Mouse (Mus musculus): ENCODE results near the gene Ajm1.

Ajm1 gene
- long read RNA-seq, experiment 1 = 0 reads
- long read RNA-seq, experiment 2 = 0 reads

DNA sequence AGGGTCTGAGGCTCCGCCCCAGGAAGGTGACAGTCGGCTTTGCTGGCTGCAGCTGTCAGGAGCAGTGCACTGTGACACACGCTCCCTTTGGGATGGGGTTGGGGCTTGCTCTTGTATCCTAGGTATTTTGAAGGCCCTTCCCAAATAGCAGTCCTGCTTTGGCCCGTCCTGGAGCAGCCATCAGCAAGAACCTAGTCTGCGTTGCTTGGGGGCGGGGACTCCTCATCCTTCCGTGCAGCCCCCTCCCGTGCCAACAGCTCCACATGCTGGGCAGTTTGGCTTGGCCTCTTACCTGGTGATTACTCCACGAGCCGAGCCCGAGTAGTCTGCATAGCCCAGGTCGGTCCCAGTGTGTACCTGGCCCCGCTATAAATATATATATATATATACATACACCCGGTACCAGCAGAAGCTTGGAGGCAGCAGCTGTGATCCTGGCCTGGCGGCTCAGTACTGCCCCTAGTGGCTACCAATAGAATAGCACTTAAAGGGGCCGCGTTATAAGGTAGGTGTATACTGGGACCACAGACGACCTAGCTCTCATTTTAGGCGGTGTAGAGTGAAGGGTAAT lies at the start of gene Ajm1:
Ajm1 (minus strand) TSS at position 464 of the 571 bp plus-strand sequence.
- intact Hi-C loops (cut with DNase I) = no loop called here

DNA sequence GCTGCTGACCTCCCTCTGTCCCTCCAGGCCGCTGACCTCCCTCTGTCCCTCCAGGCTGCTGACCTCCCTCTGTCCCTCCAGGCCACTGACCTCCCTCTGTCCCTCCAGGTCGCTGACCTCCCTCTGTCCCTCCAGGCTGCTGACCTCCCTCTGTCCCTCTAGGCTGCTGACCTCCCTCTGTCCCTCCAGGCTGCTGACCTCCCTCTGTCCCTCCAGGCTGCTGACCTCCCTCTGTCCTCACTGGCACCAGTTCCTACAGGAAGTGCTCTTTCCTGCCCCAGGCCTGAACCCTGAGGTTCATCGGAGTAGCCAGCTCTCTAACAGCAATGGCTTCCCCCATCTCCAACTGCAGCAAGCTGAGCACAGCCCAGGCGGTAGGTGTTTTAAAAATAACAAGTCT lies 47.2 kb upstream of the Ajm1 start:
- intact Hi-C loops (cut with DNase I) = no loop called here

DNA sequence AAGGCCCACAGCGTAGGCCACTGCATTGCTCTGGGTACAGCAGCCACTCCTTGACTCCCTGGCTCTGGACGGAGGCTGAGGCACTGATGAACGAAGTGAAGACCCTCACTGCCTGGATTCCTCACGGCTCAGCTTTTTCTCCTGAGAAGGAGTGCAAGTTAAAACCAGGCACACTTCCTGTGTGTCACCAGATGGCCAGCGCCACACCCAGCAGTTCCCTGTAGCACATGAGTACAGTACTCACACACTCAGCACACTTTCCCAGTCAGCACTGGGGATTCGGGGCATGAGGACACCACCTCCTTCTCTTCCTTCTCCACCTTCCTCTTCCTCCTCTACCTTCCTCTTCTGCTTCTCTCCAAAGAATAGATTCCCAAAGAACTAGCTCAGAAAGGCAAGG lies 46.3 kb upstream of the Ajm1 start, which contains the start of gene Fcna:
Fcna (minus strand) TSS at position 220 of the 400 bp plus-strand sequence.
- intact Hi-C loops (cut with DNase I) = no loop called here

DNA sequence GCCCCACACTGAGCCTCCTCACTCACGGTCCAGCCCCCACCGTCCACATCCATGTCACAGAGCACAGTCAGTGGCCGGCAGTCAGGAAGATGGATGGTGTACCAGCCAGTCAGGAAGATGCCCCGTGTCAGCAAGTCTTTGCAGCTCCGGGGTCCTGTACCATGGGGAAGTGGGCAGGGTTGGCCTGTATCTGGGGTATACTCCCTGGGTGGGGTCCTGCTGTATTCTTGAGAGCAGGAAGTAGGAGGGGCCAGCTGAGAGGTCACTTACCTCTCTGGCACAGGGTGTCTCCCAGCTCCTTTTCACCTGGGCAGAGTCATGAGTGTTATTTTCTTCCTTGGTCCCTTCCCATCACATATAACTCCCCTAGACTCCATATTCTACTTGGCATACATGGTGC lies 44.4 kb upstream of the Ajm1 start:
- intact Hi-C loops (cut with DNase I) = no loop called here

DNA sequence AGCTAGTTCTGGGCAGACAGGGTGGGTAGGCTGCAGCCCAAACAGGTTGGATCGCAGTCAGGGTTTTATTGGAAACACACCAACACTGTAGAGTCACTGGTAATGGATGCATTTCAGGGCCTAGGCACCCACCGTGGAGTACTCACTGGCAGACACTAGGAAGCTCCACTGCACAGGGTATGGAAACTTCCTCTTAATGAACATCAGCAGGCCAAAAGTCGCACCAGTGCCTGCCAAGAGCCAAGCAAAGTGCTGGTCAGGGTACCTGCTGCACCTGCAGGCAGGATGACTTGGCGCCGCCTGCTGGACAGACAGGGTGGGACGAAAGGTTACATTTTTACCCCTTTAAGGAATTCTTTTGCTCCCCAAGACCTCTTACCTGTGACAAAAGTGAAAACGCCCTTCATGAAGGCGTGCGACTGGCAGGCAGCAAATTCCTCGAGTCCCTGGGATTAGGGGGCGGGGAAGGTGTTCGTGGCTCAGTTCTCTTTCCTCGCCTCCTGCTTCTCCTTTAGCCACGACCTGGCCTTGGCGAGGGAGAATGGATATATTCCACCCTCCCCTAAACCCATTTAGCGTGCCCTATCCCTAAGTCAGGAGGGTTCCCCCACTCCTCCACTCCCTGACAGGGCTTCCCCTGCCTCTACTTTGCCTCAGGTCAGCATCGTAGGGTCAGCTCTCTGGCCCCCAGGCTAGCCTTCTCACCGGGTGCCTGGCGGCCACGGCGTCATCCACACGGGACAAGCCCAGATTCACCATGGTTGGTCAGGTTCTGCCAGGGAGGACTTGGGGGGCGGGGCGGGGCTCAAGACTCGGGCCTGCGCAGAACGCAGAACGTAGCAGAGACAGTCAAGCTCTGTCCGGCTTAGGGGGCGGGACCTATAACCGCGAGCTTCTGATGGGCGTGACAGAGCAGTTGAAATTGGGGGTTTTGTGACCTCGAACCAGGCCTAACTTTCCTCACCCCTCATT lies 40.0 kb upstream of the Ajm1 start, which contains the start of gene Tmem141:
Tmem141 (minus strand) TSS at position 777 of the 972 bp plus-strand sequence.
- intact Hi-C loops (cut with DNase I) = no loop called here

DNA sequence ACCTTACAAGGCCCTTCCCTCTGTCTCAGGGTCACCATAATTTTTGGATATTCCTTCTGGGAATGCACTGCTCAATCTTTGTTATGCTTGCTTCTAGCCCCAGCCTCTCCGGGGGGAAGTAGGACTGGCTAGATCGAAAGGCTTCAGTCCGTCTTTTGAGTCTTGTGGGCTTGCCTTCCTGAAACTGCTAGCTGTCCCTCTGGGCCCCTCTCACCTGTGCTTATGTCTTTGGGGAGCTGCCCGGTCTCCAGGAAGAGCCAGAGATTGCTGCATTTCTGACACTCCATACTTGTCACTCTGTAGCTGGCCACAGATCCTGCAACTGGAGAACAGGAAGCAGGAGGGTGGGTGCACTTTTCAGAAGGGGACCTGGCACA lies 39.3 kb upstream of the Ajm1 start:
- intact Hi-C loops (cut with DNase I) = no loop called here

DNA sequence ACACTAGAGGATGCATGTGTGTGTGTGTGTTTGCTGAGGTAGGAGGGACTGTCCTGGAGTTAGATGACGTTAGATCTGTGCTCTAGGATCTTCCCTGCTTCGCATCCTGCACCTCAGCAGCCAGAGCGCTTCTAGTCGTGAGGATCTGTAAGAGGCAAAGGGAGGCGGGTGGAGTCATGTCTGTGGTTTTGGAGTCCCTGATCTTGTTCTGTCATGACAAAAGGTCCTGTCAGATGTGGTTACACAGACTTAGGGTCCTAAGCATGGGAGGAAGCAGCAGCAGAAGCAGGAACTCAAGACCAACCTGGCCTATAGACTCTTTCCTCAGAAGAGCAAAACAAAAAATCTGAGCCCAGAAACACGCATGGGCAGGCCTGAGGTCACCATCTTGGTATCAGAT lies 38.8 kb upstream of the Ajm1 start:
- intact Hi-C loops (cut with DNase I) = no loop called here

DNA sequence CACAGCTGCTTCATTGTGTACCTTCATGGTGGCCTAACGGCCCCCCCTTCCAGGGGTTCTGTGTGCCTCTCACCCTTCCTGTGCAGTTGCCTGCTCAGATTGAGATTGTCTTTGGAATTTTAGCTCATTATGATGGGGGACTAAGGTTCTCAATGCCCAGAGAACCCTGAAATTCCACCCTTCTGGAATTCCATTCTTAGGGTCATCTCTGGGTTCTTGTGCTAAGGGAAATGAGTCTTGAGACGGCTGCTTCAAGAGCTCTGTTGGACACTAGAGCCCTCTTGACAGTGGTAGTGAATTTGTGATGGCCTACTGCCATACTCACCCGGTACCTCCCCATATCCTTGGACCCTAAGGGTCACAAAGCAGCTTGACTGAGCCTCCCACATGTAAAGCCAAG lies 36.0 kb upstream of the Ajm1 start, which contains the start of gene Ccdc183:
Ccdc183 (minus strand) TSS at position 101 of the 400 bp plus-strand sequence.
- intact Hi-C loops (cut with DNase I) = no loop called here

DNA sequence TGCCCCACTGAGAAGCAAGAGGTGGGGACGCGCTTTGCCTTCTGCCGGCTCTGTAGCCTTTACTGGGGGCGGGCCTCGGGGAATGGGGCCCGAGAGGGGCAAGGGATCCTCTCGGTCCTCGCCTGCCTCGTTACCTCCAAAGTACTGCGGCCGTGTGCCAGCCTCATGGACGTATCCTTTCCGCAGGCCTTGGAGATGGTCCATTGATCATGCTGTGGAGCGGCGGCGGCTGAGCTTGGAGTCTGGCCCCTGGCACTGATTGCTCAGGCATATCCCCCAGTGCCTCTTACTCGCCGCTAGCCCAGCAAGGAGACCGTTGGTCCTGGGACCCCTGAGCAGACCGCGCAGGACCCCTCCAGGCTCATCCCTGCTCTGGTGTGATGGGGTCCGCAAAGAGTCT lies 34.8 kb upstream of the Ajm1 start:
- intact Hi-C loops (cut with DNase I) = no loop called here

DNA sequence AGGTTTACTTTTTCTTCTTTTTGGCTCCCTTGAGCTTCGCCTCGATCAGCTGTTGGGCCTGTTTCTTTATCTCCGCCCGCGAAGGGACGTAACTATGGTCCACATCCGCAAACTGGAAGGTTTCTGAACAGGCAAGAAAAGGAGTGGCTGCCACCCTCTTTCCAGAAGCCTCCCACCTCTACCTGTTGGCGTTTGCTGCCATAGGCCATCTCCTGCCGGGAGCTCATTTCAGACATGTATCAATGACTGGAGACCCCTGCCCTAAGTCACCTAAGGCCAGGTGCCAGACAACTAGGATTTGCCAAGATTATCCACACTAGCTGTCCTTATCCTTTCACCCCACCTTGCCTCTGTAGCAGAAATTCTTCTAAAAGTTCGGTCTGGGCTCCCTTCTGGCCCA lies 27.1 kb upstream of the Ajm1 start:
- intact Hi-C loops (cut with DNase I) = no loop called here

DNA sequence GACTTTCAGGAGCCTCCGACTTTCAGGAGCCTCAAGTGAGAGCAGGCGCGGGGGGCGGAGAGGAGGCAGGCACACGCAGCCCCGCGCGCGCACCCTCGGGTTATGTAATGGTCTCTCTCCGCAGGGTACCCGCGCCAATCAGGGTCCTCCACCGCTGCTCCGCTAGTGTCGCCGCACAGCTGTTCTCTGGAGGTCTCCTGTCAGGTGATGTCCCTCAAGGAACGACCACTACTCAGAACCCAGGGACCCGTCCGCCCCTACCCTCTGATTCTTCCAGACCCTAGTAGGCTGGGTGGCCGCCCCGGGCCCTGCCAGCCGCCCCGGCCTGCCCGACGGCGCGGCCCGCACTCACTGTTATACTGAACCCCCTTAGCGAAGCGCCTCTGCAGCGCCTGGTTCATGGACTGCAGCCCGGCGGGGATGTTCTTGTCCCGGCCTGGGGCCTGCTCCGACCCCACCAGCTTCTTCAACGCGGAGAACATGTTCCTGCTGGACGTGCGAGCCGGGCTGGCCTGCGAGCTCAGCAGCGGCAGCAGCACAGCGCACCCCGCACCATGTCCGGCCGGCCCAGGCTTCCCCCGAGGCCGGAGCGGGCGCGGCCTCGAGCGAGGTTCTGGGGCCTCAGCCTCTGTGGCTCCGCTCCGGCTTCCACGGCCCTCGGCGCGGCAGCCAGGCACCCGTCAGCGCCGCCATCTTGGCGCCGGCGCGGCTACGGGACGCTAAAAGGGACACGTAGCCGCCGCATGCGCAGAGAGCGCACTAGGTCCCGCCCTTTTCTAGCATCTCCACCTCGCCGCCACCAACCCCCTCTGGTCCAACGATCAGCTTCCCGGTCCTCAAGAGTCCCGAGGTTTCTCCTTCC lies 26.4 kb upstream of the Ajm1 start, which contains the start of gene Rabl6:
Rabl6 (minus strand) TSS at position 761 of the 862 bp plus-strand sequence.
- intact Hi-C loops (cut with DNase I) = no loop called here

DNA sequence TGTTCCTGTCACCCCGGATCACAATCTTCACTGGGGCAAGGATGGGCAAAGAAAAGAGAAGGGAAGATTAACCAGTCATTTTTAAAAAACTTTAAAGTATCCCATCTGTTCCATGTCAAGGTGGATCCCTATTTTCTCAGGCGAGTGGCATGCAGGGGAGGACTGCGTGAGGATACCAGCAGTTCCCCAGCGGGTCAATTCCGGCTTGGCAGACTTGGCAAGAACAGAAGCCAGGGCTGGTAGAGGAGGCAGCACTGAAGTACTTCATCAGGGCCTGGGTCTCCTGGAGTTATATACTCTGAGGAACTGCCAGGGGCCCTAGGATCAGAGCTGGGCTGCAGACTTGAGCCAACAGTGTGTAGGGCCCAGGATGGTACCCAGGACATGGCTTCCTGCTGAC lies 21.0 kb upstream of the Ajm1 start:
- intact Hi-C loops (cut with DNase I) = no loop called here

DNA sequence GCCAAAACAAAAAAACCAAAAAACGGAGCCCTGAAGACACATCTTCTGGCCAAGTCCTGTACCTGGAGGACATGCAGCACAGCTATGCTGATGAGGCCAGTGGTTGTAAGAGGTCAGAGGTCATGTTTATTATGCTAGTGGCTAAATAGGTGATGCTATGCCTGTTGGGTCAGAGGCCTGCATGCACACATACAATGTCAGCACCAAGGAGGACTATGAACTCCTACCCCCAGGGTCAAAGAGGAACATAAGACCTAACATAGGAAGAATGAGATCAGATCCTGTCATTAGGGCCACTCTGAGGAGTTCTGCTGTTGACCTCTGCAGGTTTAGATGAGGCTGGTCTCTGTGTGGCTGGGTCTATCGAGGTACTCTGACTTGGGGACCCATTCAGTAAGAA lies 18.5 kb upstream of the Ajm1 start:
- intact Hi-C loops (cut with DNase I) = no loop called here

DNA sequence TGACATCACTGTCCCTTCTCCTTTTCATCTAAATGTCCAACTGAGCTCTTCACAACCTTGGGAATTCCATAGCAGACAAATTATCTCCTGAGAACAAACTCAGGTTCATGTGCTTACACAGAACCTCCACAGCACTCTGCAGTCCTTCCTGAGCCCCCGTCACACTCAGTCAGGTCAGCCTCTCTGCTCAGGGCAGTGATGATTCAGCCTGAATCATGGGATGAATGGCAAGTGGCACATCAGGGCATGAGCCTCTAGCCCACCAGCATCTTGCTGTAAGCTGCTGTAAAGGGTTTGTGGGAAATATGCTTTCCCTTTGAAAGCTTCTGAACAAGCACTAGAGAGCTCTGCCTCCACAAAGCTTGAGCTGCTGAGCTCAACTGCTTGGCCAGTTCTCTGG lies 17.2 kb upstream of the Ajm1 start:
- intact Hi-C loops (cut with DNase I) = no loop called here

DNA sequence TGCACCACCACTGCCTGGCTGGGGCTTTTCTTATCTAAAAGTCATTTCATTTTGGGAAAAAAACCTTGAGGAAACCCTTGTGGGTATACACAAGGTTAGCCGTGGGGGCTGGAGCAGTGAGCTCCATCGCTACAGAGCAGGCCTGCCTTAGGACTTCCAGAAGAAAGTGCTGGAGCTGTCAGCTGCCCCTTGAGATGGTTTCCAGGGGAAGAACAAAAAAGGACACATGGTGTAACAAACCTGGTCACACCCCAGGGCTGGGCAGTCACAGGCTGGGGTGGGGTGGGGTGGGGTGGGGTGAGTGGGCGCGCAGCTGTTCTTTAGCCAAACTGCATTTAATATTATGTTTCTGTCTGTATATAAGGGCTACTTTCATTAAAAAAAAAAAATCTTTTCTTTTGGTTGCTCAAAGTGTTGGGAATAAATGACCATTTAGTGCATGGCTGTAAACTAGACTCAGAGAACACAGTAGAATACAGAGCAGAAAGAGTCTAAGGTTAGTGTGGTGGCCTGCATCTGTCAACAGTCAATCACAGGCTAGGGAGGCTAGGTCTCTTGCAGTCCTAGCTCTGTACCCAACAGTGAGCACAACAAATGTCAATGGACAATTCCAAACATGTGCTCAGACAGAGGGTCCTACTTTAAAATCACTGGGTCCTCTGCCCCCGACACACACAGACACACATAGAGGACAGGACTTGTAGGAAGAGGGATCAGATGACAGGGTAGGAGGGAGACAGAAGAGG lies 15.4 kb upstream of the Ajm1 start:
- intact Hi-C loops (cut with DNase I) = no loop called here

DNA sequence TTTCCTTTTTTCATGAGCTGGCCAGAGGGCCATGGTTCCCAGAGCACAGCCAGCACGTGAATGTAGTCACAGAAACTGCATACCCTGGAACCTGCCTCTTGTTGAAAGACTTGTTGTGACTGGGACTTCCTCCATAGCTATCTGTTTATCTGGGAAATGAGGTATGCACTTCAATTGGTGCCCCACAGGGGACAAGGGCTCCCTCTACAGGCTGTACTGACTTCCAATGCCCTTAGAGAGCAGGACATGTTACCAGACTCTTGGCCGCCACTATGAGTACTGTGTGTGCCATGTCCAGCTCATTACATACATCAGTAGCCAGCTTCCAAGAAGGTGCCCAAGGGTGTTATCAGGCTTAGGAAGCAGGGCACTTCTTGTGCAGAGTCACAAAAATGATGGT lies 10.3 kb upstream of the Ajm1 start:
- intact Hi-C loops (cut with DNase I) = no loop called here

DNA sequence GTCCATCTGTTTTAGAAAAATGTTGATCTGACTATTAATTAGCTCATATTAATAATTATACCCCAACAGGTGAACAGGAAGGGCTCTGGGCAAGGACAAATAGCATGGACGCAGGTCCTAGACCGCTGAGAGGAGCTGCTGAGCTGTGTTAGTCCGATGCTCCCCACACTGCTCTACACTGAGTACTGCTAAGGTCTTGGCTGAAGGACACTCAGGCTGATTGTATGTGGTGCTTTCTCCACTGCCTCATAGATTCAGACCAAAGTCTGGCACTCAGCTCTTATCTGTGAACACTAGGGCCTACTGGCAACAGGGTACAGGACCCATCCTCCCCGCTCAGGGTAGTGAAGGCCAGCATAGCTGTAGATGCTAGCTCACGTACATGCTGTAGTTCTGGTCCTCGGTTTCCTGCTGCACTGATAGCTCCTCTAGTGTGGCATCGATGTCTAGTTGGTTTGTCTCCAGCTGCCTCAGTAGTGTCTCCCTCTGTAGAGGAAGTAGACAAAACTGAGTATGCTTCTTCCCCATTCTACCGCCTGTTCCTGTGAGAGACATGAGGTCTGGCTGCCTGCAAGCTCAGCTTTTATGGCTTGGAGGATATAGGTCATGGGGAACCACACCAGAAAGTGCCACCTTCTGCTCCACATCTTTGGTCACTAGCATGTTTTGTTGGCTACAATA lies 6.8 kb upstream of the Ajm1 start:
- intact Hi-C loops (cut with DNase I) = no loop called here

DNA sequence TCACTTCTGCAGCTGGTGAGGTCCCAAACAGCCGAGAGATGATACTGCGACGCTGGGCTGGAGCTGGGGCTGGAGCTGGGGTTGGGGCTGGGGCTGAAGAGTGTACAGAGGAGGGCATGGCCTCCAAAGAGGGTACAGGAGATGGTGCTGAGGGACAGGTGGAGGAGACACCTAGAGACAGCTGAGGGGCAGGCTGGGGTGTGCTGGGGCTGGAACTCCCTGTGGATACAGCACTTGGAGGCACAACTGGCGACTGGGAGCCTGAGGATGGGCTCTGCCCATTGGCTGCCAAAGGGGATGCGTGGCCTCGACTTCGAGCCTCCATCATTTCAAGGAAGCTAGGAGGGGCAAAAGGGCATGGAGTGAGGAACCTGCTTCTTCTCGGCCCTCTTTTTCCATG lies 5.7 kb upstream of the Ajm1 start:
- intact Hi-C loops (cut with DNase I) = no loop called here

DNA sequence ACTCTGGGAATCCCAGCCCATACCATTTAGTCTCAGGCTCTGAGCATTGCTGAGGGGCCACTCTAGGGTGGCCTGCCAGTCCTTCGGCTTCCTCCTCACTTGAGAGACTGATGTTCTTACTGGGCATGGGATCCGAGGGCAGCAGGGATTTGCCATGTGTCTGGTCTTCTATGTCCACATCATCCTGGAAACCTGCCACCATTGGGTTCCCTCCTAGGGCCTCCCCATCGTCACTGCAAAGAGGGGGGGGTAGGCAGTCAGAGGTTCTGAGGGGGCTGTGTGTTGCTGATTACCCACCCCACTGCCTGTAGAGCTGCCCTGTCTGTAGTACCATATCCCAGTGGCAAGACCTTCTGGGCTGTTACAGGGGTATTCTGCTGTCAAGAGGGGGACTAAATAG lies 4.0 kb upstream of the Ajm1 start:
- intact Hi-C loops (cut with DNase I) = no loop called here

DNA sequence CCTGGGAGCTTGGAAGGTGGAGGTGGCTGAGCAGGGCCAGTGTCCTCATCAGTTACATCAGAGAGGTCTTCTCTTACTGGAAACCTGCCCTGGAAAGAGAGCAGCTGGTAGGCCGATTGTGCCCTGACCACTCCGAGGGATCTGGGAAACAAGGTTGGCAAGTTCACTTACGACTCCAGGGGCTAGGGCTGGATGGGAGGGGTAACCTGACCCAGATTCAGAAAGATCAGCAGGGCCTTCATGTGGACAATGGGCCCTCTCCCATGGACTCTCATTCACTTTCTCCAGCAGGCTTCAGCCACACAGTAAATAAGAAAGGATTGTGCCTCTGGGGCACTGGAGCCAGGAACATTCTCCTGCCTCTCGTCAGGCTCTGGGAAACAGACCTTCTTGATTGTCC lies 3.3 kb upstream of the Ajm1 start:
- intact Hi-C loops (cut with DNase I) = no loop called here
